Mouse (Mus musculus) midbrain, embryonic 10.5 days (tissue): ENCODE data around the gene Zfp683. TPM values are rescaled to one million over a fixed set of nuclear protein-coding genes. Genes with fewer than 3 reads are reported as not detected.
A peak's percentile ranks its signal among the peaks of the same experiment; 100 is the strongest.

Source experiments
- DNase-seq: peaks from one replicate; pipeline ENCODE4 v3.0.0-alpha.2; 2017; ENCODE audit warnings: low spot score
- H3K27ac ChIP-seq: fragments of 300-500 bp; sonication (generic); replicated peaks from 2 replicates; pipeline ENCODE4 v1.5.1; 2016; ENCODE audit warnings: mild to moderate bottlenecking
- H3K27me3 ChIP-seq: fragments of 300-500 bp; sonication (generic); 2 replicates; pipeline ENCODE4 v1.6.1; 2016; ENCODE audit warnings: low read depth, mild to moderate bottlenecking; ENCODE audit not compliant: poor library complexity, severe bottlenecking
- H3K36me3 ChIP-seq: fragments of 300-500 bp; sonication (generic); 2 replicates; pipeline ENCODE4 v1.6.1; 2016; ENCODE audit warnings: mild to moderate bottlenecking, moderate library complexity
- H3K4me1 ChIP-seq: fragments of 300-500 bp; sonication (generic); 2 replicates; pipeline ENCODE4 v1.6.1; 2016
- H3K4me3 ChIP-seq: fragments of 300-500 bp; sonication (generic); 2 replicates; pipeline ENCODE4 v1.5.1; 2016; ENCODE audit warnings: mild to moderate bottlenecking, moderate library complexity
- H3K9me3 ChIP-seq: fragments of 300-500 bp; sonication (generic); replicated peaks from 2 replicates; pipeline ENCODE4 v1.6.1; 2016; ENCODE audit warnings: mild to moderate bottlenecking
- WGBS: fragments of 180-500 bp; shearing (Covaris S2); methylation state at CpG from one replicate; pipeline ENCODE4 v1.1.7; 2016; 5-methylcytosine and 5-hydroxymethylcytosine counted together
- polyA plus RNA-seq: library from polyadenylated mRNA; unstranded; fragments of >200 nt; fragmentation: Nextera tagmentation; extraction: Ambion mirVana; gene quantifications from 2 replicates; pipeline ENCODE4 v1.2.1, GENCODE M21; 2016

Gene Zfp683
- polyA plus RNA-seq, 1 experiment from 2014 or later = not detected

DNA sequence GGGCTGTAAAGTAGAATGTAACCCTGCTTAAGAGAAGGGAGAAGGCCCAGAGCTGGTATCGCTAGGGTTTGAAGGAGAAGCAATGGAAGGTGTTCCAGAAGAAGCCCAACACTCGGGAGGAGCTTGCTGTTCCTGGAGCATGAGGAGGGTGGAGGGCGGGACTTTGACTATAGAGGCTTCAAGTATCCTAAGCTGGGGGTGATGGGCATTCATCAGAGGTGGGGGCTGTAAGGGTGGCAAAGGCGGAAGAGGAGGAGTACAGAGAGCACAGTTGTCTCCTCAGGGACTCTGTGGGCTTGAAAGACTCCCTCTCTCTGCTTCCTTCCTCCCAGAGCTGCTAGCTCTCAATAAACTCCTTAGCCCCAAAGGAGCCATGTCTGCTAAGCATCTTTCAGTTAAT, 46.6 kb downstream of the Zfp683 start:
- H3K9me3 ChIP-seq = no peaks in the 10 kb centered on the region
- no peaks in the 10 kb centered on the region for H3K36me3 ChIP-seq
- peaks cover 7% of the 10 kb centered on the region for H3K4me1 ChIP-seq
- 81% methylated on average over 4 of the region's 4 CpGs for WGBS
- no peak overlapping the region for H3K27ac ChIP-seq
- no peak overlapping the region for H3K4me3 ChIP-seq
- H3K27me3 ChIP-seq = no peaks in the 10 kb centered on the region
- no peak for DNase-seq

DNA sequence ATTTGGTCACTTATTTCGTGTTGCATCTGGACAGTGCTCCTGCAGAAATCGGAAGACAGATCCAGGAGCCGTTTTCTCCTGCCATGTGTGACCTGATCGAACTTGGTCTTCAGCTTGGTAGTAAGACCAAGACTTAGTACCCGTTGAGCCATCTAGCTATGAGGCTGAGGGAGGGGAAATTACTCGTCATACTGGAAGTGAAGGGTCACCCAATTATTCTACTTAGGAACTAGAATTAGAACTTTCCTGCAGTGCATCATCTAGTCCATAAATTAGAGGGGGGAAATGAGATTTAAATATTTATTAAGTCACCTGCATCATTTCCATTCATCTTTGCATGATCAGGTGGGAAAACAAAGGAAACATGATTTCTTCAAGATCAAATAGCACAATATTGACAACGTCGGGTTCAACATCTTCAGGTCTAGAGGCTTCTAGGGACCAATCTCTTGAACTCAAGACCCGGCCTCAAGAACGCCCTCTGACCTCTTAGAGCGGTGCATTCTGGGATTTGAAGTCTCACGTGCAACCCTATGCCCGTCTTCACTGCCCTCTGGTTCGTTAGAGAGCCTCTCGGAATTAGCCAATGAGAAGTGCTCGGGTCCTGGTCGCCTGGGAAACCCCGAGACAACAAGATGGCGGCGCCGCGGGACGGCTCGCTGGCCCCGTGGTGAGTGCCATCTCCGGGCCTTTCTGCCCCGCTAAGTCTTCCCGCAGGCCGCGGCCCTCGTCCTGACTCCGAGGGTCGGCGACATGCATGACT, 48.5 kb downstream of the Zfp683 start, which contains the start of gene Ubxn11:
Ubxn11 (plus strand) TSS at position 592 of the 763 bp plus-strand sequence.
- Histone ChIP-seq H3K27ac (peak within 1 kb of the TSS; percentile 81), H3K9me3 (no peaks in the 10 kb centered on the region), H3K36me3 (no peaks in the 10 kb centered on the region), H3K4me3 (peak within 1 kb of the TSS; percentile 74), H3K27me3 (no peaks in the 10 kb centered on the region), H3K4me1 (peaks cover 16% of the 10 kb centered on the region)
- DNase-seq = peak; percentile 89
- WGBS = 17% methylated on average over 34 of the region's 34 CpGs

DNA sequence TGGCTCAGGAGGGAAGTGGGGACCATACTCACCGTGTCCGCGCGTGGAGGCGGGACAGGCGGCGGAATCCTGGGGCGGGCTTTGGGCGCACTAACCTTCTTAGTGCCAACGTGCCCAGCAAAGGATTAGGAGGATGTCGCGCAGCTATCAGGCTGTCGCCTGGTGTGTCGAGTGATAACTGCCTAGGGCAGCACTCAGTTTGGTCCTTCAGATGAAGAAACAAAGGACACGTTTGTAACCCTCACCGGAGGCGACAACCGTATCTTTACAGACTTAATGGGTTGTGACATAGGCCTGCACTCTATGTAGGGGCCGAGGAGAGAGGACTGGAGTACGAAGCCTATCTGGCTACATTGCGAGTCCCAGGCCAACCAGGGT, 49.1 kb downstream of the Zfp683 start:
- Histone ChIP-seq H3K9me3 (no peaks in the 10 kb centered on the region), H3K27ac (peak overlapping the region; percentile 81), H3K4me3 (peak overlapping the region; percentile 74), H3K4me1 (peaks cover 20% of the 10 kb centered on the region), H3K27me3 (no peaks in the 10 kb centered on the region), H3K36me3 (no peaks in the 10 kb centered on the region)
- WGBS = 4% methylated on average over 21 of the region's 21 CpGs
- DNase-seq = no peak

DNA sequence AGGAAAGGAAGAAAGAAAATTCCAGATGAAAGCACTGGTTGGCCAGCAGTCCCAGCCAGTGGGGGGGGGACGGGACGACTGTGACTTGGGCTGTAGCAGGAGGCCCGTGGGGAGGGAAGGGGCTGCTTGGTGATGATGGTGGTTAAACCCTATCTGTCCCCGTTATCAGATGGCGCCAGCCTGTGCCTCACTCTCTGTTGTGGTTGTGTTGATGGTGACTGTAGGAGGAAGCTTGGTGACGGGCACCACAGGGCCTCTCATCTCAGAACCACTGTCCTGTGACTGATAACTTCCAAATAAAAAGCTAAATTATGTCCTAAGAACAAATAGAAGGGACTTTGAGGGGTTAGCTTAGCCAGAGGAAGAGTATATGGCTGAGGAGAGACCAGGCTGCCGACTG, 52.5 kb downstream of the Zfp683 start:
- Histone ChIP-seq H3K27ac (no peak overlapping the region), H3K4me1 (peaks cover 35% of the 10 kb centered on the region), H3K9me3 (no peaks in the 10 kb centered on the region), H3K4me3 (no peak overlapping the region), H3K27me3 (no peaks in the 10 kb centered on the region), H3K36me3 (no peaks in the 10 kb centered on the region)
- DNase-seq = no peak
- WGBS = 79% methylated on average over 7 of the region's 7 CpGs

DNA sequence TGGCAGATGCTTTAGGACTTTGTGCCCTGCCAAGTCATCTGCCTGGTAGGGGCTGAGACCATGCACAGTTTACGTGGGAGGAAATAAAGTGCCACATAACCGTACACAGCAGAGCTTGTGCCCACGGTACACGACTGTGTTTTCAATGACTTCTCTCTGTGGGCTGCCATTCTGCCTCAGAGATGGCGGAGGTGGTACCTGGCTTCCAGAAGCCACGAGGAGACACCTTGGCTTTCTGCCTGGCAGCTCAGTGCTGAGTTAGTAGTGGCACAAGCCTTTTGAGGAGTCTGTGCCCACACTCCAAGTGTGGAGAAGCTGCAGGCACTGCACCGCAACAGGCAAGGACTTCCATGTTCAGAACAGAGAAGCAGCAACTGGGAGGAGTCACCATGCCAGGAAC, 54.1 kb downstream of the Zfp683 start:
- Histone ChIP-seq H3K27me3 (no peaks in the 10 kb centered on the region), H3K36me3 (no peaks in the 10 kb centered on the region), H3K27ac (no peak overlapping the region; the same call in 1 of the 2 replicates), H3K4me3 (no peak overlapping the region), H3K9me3 (no peaks in the 10 kb centered on the region), H3K4me1 (peaks cover 39% of the 10 kb centered on the region)
- DNase-seq = no peak
- 90% methylated on average over 7 of the region's 7 CpGs for WGBS

DNA sequence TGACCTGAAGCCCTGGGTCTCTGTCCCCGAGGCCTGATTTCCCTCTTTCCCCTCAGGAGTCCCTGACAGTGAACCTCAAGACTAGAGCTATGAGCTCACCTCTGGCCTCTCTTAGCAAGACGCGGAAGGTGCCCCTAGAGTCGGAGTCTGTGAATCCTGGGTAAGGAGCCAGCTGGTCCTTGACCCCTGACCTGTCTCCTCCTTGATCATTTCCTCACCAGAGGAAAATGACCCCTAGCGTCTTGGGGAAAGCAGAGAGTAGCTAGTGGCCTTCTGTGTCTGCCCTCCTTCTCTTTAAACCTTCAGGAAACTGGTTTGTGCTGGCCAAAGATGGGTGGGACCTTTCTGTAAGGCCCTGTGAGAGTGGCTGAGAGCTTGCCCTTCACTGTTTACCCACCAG, 54.6 kb downstream of the Zfp683 start:
- Histone ChIP-seq H3K4me1 (peaks cover 39% of the 10 kb centered on the region), H3K9me3 (no peaks in the 10 kb centered on the region), H3K36me3 (no peaks in the 10 kb centered on the region), H3K4me3 (no peak overlapping the region), H3K27ac (peak overlapping the region; percentile 19; the same call in 1 of the 2 replicates), H3K27me3 (no peaks in the 10 kb centered on the region)
- 57% methylated on average over 5 of the region's 5 CpGs for whole genome bisulfite sequencing
- no peak for DNase-seq

Other genes starting within 250 kb of the Zfp683 start
- gene Rps6ka1, start 166.0 kb upstream of the Zfp683 start, polyA plus RNA-seq = 32.4 and 34.5 TPM in 2 replicates
- gene Hmgn2, start 85.2 kb upstream of the Zfp683 start, polyA plus RNA-seq = 3,615 and 3,770 TPM in 2 replicates
- gene Dhdds, start 52.9 kb upstream of the Zfp683 start, polyA plus RNA-seq = 38.8 and 41.4 TPM in 2 replicates
- gene Lin28a, start 35.0 kb upstream of the Zfp683 start, polyA plus RNA-seq = 16.9 and 29.2 TPM in 2 replicates
- 2.0 TPM in 2 replicates for gene Crybg2, start 7.0 kb downstream of the Zfp683 start, polyA plus RNA-seq
- gene Cd52, start 41.2 kb downstream of the Zfp683 start, polyA plus RNA-seq = 5.1 TPM in 2 replicates
- gene Ubxn11, start 48.7 kb downstream of the Zfp683 start, polyA plus RNA-seq = 4.8 and 6.5 TPM in 2 replicates
- gene Sh3bgrl3, start 75.0 kb downstream of the Zfp683 start, polyA plus RNA-seq = 302 and 324 TPM in 2 replicates
- gene Cep85, start 133.3 kb downstream of the Zfp683 start, polyA plus RNA-seq = 33.7 and 35.9 TPM in 2 replicates
- not detected in 2 replicates for gene Gm7534, start 149.2 kb downstream of the Zfp683 start, polyA plus RNA-seq
- not detected in 2 replicates for gene Catsper4, start 173.5 kb downstream of the Zfp683 start, polyA plus RNA-seq
- 0.22 and 0.35 TPM in 2 replicates for gene Cnksr1, start 184.6 kb downstream of the Zfp683 start, polyA plus RNA-seq
- 0.25 and 1.0 TPM in 2 replicates for gene E130218I03Rik, start 189.8 kb downstream of the Zfp683 start, polyA plus RNA-seq
- gene Zfp593, start 191.8 kb downstream of the Zfp683 start, polyA plus RNA-seq = 19.4 and 22.9 TPM in 2 replicates
- gene Gm30191, start 193.1 kb downstream of the Zfp683 start, polyA plus RNA-seq = 0.20 TPM in 1 of 2 replicates, not detected in the other
- 5.7 and 9.5 TPM in 2 replicates for gene Grrp1, start 200.3 kb downstream of the Zfp683 start, polyA plus RNA-seq
- 21.6 and 23.8 TPM in 2 replicates for gene Pdik1l, start 234.1 kb downstream of the Zfp683 start, polyA plus RNA-seq